Mouse (Mus musculus): Measurements from ENCODE around the gene Ube2e2.
"Not testable (repeated sequence)": the region's sequence is repeated elsewhere in the genome, so short reads cannot be mapped to it uniquely, and the experiment has no call there.

DNA sequence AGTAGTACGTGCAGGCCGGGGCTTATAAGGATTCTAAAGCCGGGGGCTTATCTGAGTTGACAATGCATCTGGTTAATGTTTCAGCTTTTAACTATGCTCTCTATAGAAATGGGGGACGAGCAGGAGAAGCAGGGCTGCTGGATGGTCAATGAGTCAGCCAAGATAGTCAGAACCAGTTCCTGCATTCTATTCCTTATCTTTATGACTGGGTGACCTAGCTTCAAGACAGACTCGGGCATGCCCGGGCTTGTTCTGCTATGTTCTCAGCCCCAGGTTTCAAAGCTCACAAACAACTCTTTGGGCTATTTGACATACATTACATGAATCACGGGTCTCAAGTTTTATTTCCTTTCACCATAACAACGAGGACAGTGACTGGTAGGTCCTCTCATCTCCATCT is 329.1 kb downstream of the Ube2e2 start:
- not testable (repeated sequence) for TF ChIP-seq CTCF, EP300 (IDR thresholded peaks at IDR 0.05)
